12 mouse cellular contexts compared by ENCODE assay signal in genomic region chr14:104796348-104796965, GRCm38 (mm10).
DNase-seq lines count a peak whose midpoint lies in the region; ATAC-seq and TF ChIP-seq lines count a peak whose summit lies in the region.
"Had no signal": no experiment of that assay in that cellular context is flagged by ENCODE, and none has a peak within 500 bp of the region (broad histone marks: within the 10 kb centered on the region; RNA-seq: fewer than 3 reads in every experiment).

No protein-coding gene starts in this region.

- no peak for TF ChIP-seq CTCF in heart, adult 2 months (IDR thresholded peaks at IDR 0.05)
- TF ChIP-seq CTCF in lung, embryonic 14.5 days (IDR thresholded peaks at IDR 0.05; ENCODE audit: low read depth) = 0 out of 2 replicates have a peak, but pooled peaks have one; percentile 24

- no peak overlapping the region for H3K9ac ChIP-seq in heart, adult 2 months (ENCODE audit: low read depth, low read length)
- no peak overlapping the region for H3K9ac ChIP-seq in lung, embryonic 14.5 days
- no peak overlapping the region for H3K9ac ChIP-seq in neural tube, embryonic 14.5 days (replicated peaks; ENCODE audit: low read depth, low read length)
- H3K9ac ChIP-seq: midbrain, embryonic 15.5 days had no signal

- ATAC-seq in lung, embryonic 14.5 days (ENCODE audit: insufficient read depth) = peak; percentile 97
- peak; percentile 64 for ATAC-seq in neural tube, embryonic 14.5 days (ENCODE audit: low read depth)
- no peak for ATAC-seq in CD4-positive, CD25-positive, alpha-beta regulatory T cell, adult 4 months
- ATAC-seq: hindbrain, postnatal 0 days; midbrain, embryonic 15.5 days had no signal

- H3K27me3 ChIP-seq in heart, adult 2 months (ENCODE audit: control insufficient read depth, insufficient read depth, low read length) = no peaks in the 10 kb centered on the region
- H3K27me3 ChIP-seq in lung, embryonic 14.5 days (ENCODE audit: insufficient read depth, low read length) = no peaks in the 10 kb centered on the region
- H3K27me3 ChIP-seq in neural tube, embryonic 14.5 days (ENCODE audit: control insufficient read depth, insufficient read depth, low read length) = no peaks in the 10 kb centered on the region
- H3K27me3 ChIP-seq: CH12.LX; midbrain, embryonic 15.5 days had no signal

- TF ChIP-seq EP300 in heart, adult 2 months (IDR thresholded peaks at IDR 0.05; ENCODE audit: insufficient read depth, low read depth, low read length) = no peak

- no peaks in the 10 kb centered on the region for H3K36me3 ChIP-seq in heart, adult 2 months (ENCODE audit: control insufficient read depth, insufficient read depth, low read length)
- no peaks in the 10 kb centered on the region for H3K36me3 ChIP-seq in lung, embryonic 14.5 days (ENCODE audit: insufficient read depth)
- H3K36me3 ChIP-seq in neural tube, embryonic 14.5 days (ENCODE audit: control insufficient read depth, insufficient read depth, low read length) = no peaks in the 10 kb centered on the region
- H3K36me3 ChIP-seq: midbrain, embryonic 15.5 days had no signal

- H3K4me2 ChIP-seq in lung, embryonic 14.5 days = no peak overlapping the region
- no peak overlapping the region for H3K4me2 ChIP-seq in neural tube, embryonic 14.5 days (ENCODE audit: low read depth, low read length)
- H3K4me2 ChIP-seq: midbrain, embryonic 15.5 days had no signal

- no peaks in the 10 kb centered on the region for H3K9me3 ChIP-seq in lung, embryonic 14.5 days (ENCODE audit: low read depth, low read length)
- H3K9me3 ChIP-seq in neural tube, embryonic 14.5 days (ENCODE audit: control insufficient read depth, low read length) = no peaks in the 10 kb centered on the region
- H3K9me3 ChIP-seq: midbrain, embryonic 15.5 days had no signal

- WGBS in heart, adult 2 months = 74% methylated on average over 17 of the region's 17 CpGs
- WGBS in lung, embryonic 14.5 days = 43% methylated on average over 17 of the region's 17 CpGs
- 57% methylated on average over 17 of the region's 17 CpGs for WGBS in neural tube, embryonic 14.5 days

- no peaks in the 10 kb centered on the region for H3K79me2 ChIP-seq in heart, adult 2 months (replicated peaks; ENCODE audit: control insufficient read depth, insufficient read depth, low read length)

- no peak overlapping the region for H3K27ac ChIP-seq in heart, adult 2 months
- no peak overlapping the region for H3K27ac ChIP-seq in lung, embryonic 14.5 days (ENCODE audit: low read depth)
- H3K27ac ChIP-seq in neural tube, embryonic 14.5 days (ENCODE audit: low read depth, low read length) = no peak overlapping the region
- H3K27ac ChIP-seq: hindbrain, postnatal 0 days; midbrain, embryonic 15.5 days had no signal

- TF ChIP-seq POLR2A in heart, adult 2 months (IDR thresholded peaks at IDR 0.05; ENCODE audit: insufficient read depth, low read depth, low read length) = no peak

- intact Hi-C loops in heart, adult 2 months (cut with DNase I) = no loop called here

- peak; percentile 50 for DNase-seq in heart, adult 11 months
- DNase-seq in heart, adult 2 months = no peak
- peak; percentile 77 for DNase-seq in forelimb bud, embryonic 11.5 days (ENCODE audit: low read depth, low spot score)
- peak; percentile 84 for DNase-seq in lung, embryonic 14.5 days
- DNase-seq in retina, postnatal 1 day = no peak
- DNase-seq: cerebellum, postnatal 10 days; thymus, postnatal 36 days had no signal

- no peak overlapping the region for H3K4me3 ChIP-seq in heart, adult 2 months
- no peak overlapping the region for H3K4me3 ChIP-seq in lung, embryonic 14.5 days (ENCODE audit: low read depth, low read length)
- no peak overlapping the region for H3K4me3 ChIP-seq in neural tube, embryonic 14.5 days (ENCODE audit: low read depth, low read length)
- H3K4me3 ChIP-seq: midbrain, embryonic 15.5 days had no signal

- no peaks in the 10 kb centered on the region for H3K4me1 ChIP-seq in heart, adult 2 months (ENCODE audit: control insufficient read depth, insufficient read depth, low read length)
- H3K4me1 ChIP-seq in lung, embryonic 14.5 days (ENCODE audit: insufficient read depth) = no peaks in the 10 kb centered on the region
- H3K4me1 ChIP-seq in neural tube, embryonic 14.5 days (ENCODE audit: control insufficient read depth, insufficient read depth, low read length) = no peaks in the 10 kb centered on the region
- H3K4me1 ChIP-seq: midbrain, embryonic 15.5 days had no signal

Comparison
In these comparisons a context has a peak if more than half of its experiments do, and no peak if none do; other contexts are left out.
1. DNase-seq: peak in heart, adult 11 months (single experiment), forelimb bud, embryonic 11.5 days (single experiment) and lung, embryonic 14.5 days (single experiment); none in heart, adult 2 months (0 of 2) and retina, postnatal 1 day (single experiment).